11 mouse cellular contexts compared by ENCODE assay signal in the genomic region with DNA sequence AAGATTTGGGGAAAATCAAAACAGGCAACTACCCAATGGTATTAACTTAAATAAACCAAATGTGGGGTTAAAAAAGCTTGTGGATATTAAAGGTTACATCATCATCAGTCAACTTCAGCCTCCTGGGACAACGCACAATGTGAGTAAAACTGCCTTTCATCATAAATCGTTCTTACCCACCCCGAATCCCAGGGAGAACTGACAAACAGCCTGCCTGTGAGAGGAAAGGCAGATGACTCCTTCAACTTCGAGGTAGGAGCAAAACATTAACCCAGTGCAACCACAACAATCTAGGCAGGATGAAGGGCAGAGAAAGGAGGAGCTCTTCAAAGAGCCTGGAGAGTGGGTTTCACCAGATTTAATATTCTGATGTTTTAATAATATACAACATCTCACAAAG.
"Had no signal": no experiment of that assay in that cellular context is flagged by ENCODE, and none has a peak within 500 bp of the region (broad histone marks: within the 10 kb centered on the region; RNA-seq: fewer than 3 reads in every experiment).

No protein-coding gene starts in this region.

- H3K27ac ChIP-seq: limb, embryonic 13.5 days; liver, embryonic 13.5 days; midbrain, embryonic 12.5 days; neural tube, embryonic 13.5 days had no signal

- H3K4me3 ChIP-seq: limb, embryonic 13.5 days; liver, embryonic 13.5 days; midbrain, embryonic 12.5 days; neural tube, embryonic 13.5 days had no signal

- ATAC-seq: midbrain, embryonic 16.5 days had no signal

- H3K27me3 ChIP-seq: limb, embryonic 13.5 days; liver, embryonic 13.5 days; midbrain, embryonic 12.5 days; neural tube, embryonic 13.5 days had no signal

- DNase-seq: left cerebral cortex, postnatal 4 days; liver, embryonic 13.5 days; retina, postnatal 1 day; right cerebral cortex, postnatal 4 days; spleen, adult 18-20 months; thymus, adult 18-20 months; thymus, postnatal 14 days had no signal

- H3K4me1 ChIP-seq: liver, embryonic 13.5 days; midbrain, embryonic 12.5 days had no signal

- H3K36me3 ChIP-seq: limb, embryonic 13.5 days; liver, embryonic 13.5 days; midbrain, embryonic 12.5 days; neural tube, embryonic 13.5 days had no signal
